Mouse (Mus musculus): ENCODE data around the gene Nfkbil1. TPM values are rescaled to one million over a fixed set of nuclear protein-coding genes. Genes with fewer than 3 reads are reported as not detected.

Nfkbil1 gene
- polyA plus RNA-seq, 1 experiment from 2014 or later, result 2.8 TPM

- peaks cover 3% of the 10 kb centered on the region; the same call in 1 of the 2 replicates for H3K4me1 ChIP-seq (ENCODE audit: control insufficient read depth, low read depth, low read length)
- H3K4me3 ChIP-seq (ENCODE audit: low read depth, low read length), result no peak overlapping the region
- no peak overlapping the region for H3K27ac ChIP-seq (ENCODE audit: low read length)
- no peaks in the 10 kb centered on the region for H3K36me3 ChIP-seq (ENCODE audit: control insufficient read depth, insufficient read depth)
- H3K4me2 ChIP-seq (ENCODE audit: low read depth, low read length), result no peak overlapping the region
- no peak for ATAC-seq (ENCODE audit: low read depth)
- WGBS (ENCODE audit: insufficient replicate concordance), result 42% methylated on average over 1 of the region's 1 CpGs
- no peaks in the 10 kb centered on the region for H3K27me3 ChIP-seq (ENCODE audit: control insufficient read depth, insufficient read depth, low read depth, low read length)
- no peak overlapping the region for H3K9ac ChIP-seq (ENCODE audit: low read depth, low read length)
- H3K9me3 ChIP-seq (replicated peaks; ENCODE audit: control insufficient read depth, low read length), result no peaks in the 10 kb centered on the region
Observed at GRCm38 (mm10) chr17:35267399-35268086, 32.0 kb upstream of the Nfkbil1 start.

GRCm38 (mm10) chr17:35263523-35263883, 27.9 kb upstream of the Nfkbil1 start:
- peaks cover 12% of the 10 kb centered on the region for H3K4me1 ChIP-seq (ENCODE audit: control insufficient read depth, low read depth, low read length)
- under 1% methylated on average over 31 of the region's 31 CpGs for WGBS (ENCODE audit: insufficient replicate concordance)
- H3K27ac ChIP-seq (ENCODE audit: low read length), result no peak overlapping the region
- H3K27me3 ChIP-seq (ENCODE audit: control insufficient read depth, insufficient read depth, low read depth, low read length), result no peaks in the 10 kb centered on the region
- H3K4me2 ChIP-seq (ENCODE audit: low read depth, low read length), result peak overlapping the region; percentile 100
- peak overlapping the region; percentile 75 for H3K4me3 ChIP-seq (ENCODE audit: low read depth, low read length)
- peak overlapping the region; percentile 76 for H3K9ac ChIP-seq (ENCODE audit: low read depth, low read length)
- no peaks in the 10 kb centered on the region for H3K36me3 ChIP-seq (ENCODE audit: control insufficient read depth, insufficient read depth)
- no peak; the same call in none of the 2 replicates for ATAC-seq (ENCODE audit: low read depth)
- no peaks in the 10 kb centered on the region for H3K9me3 ChIP-seq (replicated peaks; ENCODE audit: control insufficient read depth, low read length)

GRCm38 (mm10) chr17:35262664-35263522, 27.3 kb upstream of the Nfkbil1 start, which contains the start of gene H2-D1:
Gene H2-D1 (plus strand): TSS chr17:35262730.
- under 1% methylated on average over 66 of the region's 73 CpGs for WGBS (ENCODE audit: insufficient replicate concordance)
- Histone ChIP-seq H3K36me3 (ENCODE audit: control insufficient read depth, insufficient read depth) (no peaks in the 10 kb centered on the region), H3K9ac (ENCODE audit: low read depth, low read length) (peak within 1 kb of the TSS; percentile 76), H3K27me3 (ENCODE audit: control insufficient read depth, insufficient read depth, low read depth, low read length) (no peaks in the 10 kb centered on the region), H3K9me3 (replicated peaks; ENCODE audit: control insufficient read depth, low read length) (no peaks in the 10 kb centered on the region), H3K4me1 (ENCODE audit: control insufficient read depth, low read depth, low read length) (peaks cover 14% of the 10 kb centered on the region), H3K27ac (ENCODE audit: low read length) (peak within 1 kb of the TSS; percentile 40), H3K4me3 (ENCODE audit: low read depth, low read length) (peak within 1 kb of the TSS; percentile 75), H3K4me2 (ENCODE audit: low read depth, low read length) (peak within 1 kb of the TSS; percentile 100)
- peak; percentile 91 for ATAC-seq (ENCODE audit: low read depth)

- peaks cover 18% of the 10 kb centered on the region for H3K4me1 ChIP-seq (ENCODE audit: control insufficient read depth, low read depth, low read length)
- no peaks in the 10 kb centered on the region for H3K27me3 ChIP-seq (ENCODE audit: control insufficient read depth, insufficient read depth, low read depth, low read length)
- no peaks in the 10 kb centered on the region for H3K36me3 ChIP-seq (ENCODE audit: control insufficient read depth, insufficient read depth)
- H3K9me3 ChIP-seq (replicated peaks; ENCODE audit: control insufficient read depth, low read length), result no peaks in the 10 kb centered on the region
- no peak overlapping the region for H3K4me2 ChIP-seq (ENCODE audit: low read depth, low read length)
- H3K9ac ChIP-seq (ENCODE audit: low read depth, low read length), result no peak overlapping the region
- WGBS (ENCODE audit: insufficient replicate concordance), result 76% methylated on average over 13 of the region's 13 CpGs
- ATAC-seq (ENCODE audit: low read depth), result no peak
- no peak overlapping the region for H3K27ac ChIP-seq (ENCODE audit: low read length)
- H3K4me3 ChIP-seq (ENCODE audit: low read depth, low read length), result no peak overlapping the region
Observed at GRCm38 (mm10) chr17:35261651-35262050, 26.1 kb upstream of the Nfkbil1 start.

- Histone ChIP-seq H3K27me3 (ENCODE audit: control insufficient read depth, insufficient read depth, low read depth, low read length) (no peaks in the 10 kb centered on the region), H3K36me3 (ENCODE audit: control insufficient read depth, insufficient read depth) (no peaks in the 10 kb centered on the region), H3K9ac (ENCODE audit: low read depth, low read length) (no peak overlapping the region), H3K27ac (ENCODE audit: low read length) (no peak overlapping the region), H3K4me2 (ENCODE audit: low read depth, low read length) (no peak overlapping the region), H3K9me3 (replicated peaks; ENCODE audit: control insufficient read depth, low read length) (no peaks in the 10 kb centered on the region), H3K4me1 (ENCODE audit: control insufficient read depth, low read depth, low read length) (peaks cover 18% of the 10 kb centered on the region), H3K4me3 (ENCODE audit: low read depth, low read length) (no peak overlapping the region)
- WGBS (ENCODE audit: insufficient replicate concordance), result 72% methylated on average over 4 of the region's 4 CpGs
- no peak for ATAC-seq (ENCODE audit: low read depth)
Observed at GRCm38 (mm10) chr17:35259621-35260020, 24.0 kb upstream of the Nfkbil1 start.

- 22% methylated on average over 13 of the region's 14 CpGs for WGBS (ENCODE audit: insufficient replicate concordance)
- ATAC-seq (ENCODE audit: low read depth), result no peak
Observed at GRCm38 (mm10) chr17:35258492-35259478, 23.2 kb upstream of the Nfkbil1 start.

GRCm38 (mm10) chr17:35257824-35258491, 22.4 kb upstream of the Nfkbil1 start:
- H3K4me1 ChIP-seq (ENCODE audit: control insufficient read depth, low read depth, low read length), result peaks cover 16% of the 10 kb centered on the region
- peak overlapping the region; percentile 80 for H3K4me2 ChIP-seq (ENCODE audit: low read depth, low read length)
- peak overlapping the region; percentile 75 for H3K9ac ChIP-seq (ENCODE audit: low read depth, low read length)
- H3K36me3 ChIP-seq (ENCODE audit: control insufficient read depth, insufficient read depth), result peaks cover 12% of the 10 kb centered on the region
- H3K27ac ChIP-seq (ENCODE audit: low read length), result peak overlapping the region; percentile 85
- peak; percentile 49 for ATAC-seq (ENCODE audit: low read depth)
- H3K27me3 ChIP-seq (ENCODE audit: control insufficient read depth, insufficient read depth, low read depth, low read length), result no peaks in the 10 kb centered on the region
- H3K9me3 ChIP-seq (replicated peaks; ENCODE audit: control insufficient read depth, low read length), result no peaks in the 10 kb centered on the region
- WGBS (ENCODE audit: insufficient replicate concordance), result 4% methylated on average over 17 of the region's 17 CpGs
- H3K4me3 ChIP-seq (ENCODE audit: low read depth, low read length), result peak overlapping the region; percentile 63

More at GRCm38 (mm10) chr17:35258492-35259478, 23.2 kb upstream of the Nfkbil1 start:
- Histone ChIP-seq H3K27me3 (ENCODE audit: control insufficient read depth, insufficient read depth, low read depth, low read length) (no peaks in the 10 kb centered on the region), H3K4me2 (ENCODE audit: low read depth, low read length) (peak overlapping the region; percentile 80), H3K36me3 (ENCODE audit: control insufficient read depth, insufficient read depth) (peaks cover 4% of the 10 kb centered on the region; the same call in 1 of the 2 replicates), H3K4me1 (ENCODE audit: control insufficient read depth, low read depth, low read length) (peaks cover 16% of the 10 kb centered on the region), H3K9me3 (replicated peaks; ENCODE audit: control insufficient read depth, low read length) (no peaks in the 10 kb centered on the region), H3K4me3 (ENCODE audit: low read depth, low read length) (peak overlapping the region; percentile 63; the same call in 1 of the 2 replicates), H3K9ac (ENCODE audit: low read depth, low read length) (no peak overlapping the region), H3K27ac (ENCODE audit: low read length) (peak overlapping the region; percentile 45)

- Histone ChIP-seq H3K9ac (ENCODE audit: low read depth, low read length) (0 out of 2 replicates have a peak overlapping the region, but pooled peaks have one; percentile 21), H3K4me2 (ENCODE audit: low read depth, low read length) (peak overlapping the region; percentile 80), H3K9me3 (replicated peaks; ENCODE audit: control insufficient read depth, low read length) (no peaks in the 10 kb centered on the region), H3K4me1 (ENCODE audit: control insufficient read depth, low read depth, low read length) (peaks cover 14% of the 10 kb centered on the region), H3K36me3 (ENCODE audit: control insufficient read depth, insufficient read depth) (peaks cover 18% of the 10 kb centered on the region), H3K27ac (ENCODE audit: low read length) (peak overlapping the region; percentile 85), H3K4me3 (ENCODE audit: low read depth, low read length) (no peak overlapping the region; the same call in 1 of the 2 replicates), H3K27me3 (ENCODE audit: control insufficient read depth, insufficient read depth, low read depth, low read length) (no peaks in the 10 kb centered on the region)
- 26% methylated on average over 1 of the region's 1 CpGs for WGBS (ENCODE audit: insufficient replicate concordance)
- peak; percentile 43 for ATAC-seq (ENCODE audit: low read depth)
Observed at GRCm38 (mm10) chr17:35257378-35257777, 21.8 kb upstream of the Nfkbil1 start.
